Mouse (Mus musculus): Measurements from ENCODE around the gene Ccdc24.

The Ccdc24 gene

GRCm38 (mm10) chr4:117850871-117851270, 21.5 kb downstream of the Ccdc24 start:
- DNase-seq = no peak

DNA sequence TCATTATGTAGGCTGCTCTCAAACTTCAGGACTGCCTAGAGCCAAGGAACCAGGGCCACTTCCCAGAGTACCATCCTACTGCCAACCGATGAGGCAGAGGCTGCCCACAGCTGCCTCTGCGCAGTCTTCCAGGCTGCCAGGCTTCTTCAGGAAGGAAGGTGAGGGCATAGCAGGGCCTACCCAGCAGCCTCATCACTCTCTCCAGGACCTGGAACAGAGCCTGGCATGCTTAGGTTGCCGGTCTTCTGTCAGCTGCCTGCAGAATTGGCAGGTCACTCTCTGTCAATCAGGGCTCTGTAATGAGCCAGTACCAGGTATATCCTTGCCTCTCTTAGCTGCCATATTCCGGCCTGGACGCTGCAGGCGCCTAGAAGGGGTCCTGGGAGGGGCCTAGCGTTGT, 22.2 kb downstream of the Ccdc24 start:
- DNase-seq = no peak

- DNase-seq = no peak
Measured at GRCm38 (mm10) chr4:117849506-117849905, 22.9 kb downstream of the Ccdc24 start.

- DNase-seq = no peak
Measured at GRCm38 (mm10) chr4:117849063-117849462, 23.3 kb downstream of the Ccdc24 start.

- DNase-seq = peak; percentile 37 to 87
Measured at GRCm38 (mm10) chr4:117847011-117847410, 25.3 kb downstream of the Ccdc24 start.

DNA sequence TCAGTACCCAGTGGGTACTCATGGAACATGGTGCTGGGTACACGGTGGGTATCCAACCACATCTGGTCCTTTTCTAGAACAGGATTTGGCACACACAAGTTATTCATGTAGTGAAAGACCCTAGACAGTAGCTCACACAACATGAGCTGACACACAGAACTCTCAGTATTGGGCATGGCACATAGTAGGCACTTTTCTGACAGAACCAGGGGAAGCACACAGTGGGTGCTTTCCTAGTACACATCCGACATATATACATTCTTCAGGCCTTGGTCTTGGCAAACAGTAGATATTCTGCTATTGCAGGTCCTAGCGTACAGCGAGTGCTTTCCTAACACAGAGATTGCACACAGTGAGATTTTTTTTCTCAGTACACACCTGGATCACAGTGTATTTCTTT, 26.1 kb downstream of the Ccdc24 start:
- DNase-seq = no peak

GRCm38 (mm10) chr4:117845316-117845715, 27.0 kb downstream of the Ccdc24 start:
- no peak for DNase-seq

DNA sequence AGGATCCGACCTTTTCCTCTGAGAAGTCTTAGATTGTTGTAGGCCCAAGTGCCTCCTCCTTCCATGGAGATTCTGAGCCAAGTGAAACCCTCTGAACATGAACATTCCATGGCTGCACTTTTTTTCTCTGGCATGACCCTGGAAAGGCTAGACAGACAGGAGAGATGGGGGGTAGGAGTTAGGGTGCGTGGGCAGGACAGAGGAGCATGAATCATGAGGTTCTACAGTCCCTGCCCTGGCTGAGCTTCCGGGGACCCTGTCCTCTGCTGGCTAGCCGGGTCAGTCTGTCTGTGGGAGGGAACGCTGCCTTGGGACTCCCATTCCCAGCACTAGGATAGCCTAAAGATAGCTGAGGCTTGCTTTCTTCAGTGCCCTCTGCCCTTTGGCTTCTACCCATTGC, 27.9 kb downstream of the Ccdc24 start:
- DNase-seq = no peak

DNA sequence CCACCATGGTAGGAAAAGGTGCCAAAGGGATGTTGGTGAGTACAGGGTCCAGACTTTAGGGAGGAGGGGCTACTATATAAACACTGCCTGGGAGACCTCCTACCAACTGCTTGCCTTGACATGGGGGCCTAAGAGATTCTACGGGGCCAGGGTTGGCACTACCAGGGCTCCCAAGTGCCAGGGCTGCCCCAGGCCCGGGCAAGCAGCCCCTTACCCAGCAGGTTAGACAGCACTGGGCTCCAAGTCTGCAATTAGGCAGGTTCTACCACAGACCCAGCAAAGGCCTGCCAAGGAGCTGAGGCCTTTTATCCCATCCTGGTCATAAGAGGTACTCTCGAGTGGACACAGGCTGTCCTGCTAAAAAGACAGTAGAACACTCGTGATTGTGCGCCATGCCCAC, 29.3 kb downstream of the Ccdc24 start:
- no peak for DNase-seq

DNA sequence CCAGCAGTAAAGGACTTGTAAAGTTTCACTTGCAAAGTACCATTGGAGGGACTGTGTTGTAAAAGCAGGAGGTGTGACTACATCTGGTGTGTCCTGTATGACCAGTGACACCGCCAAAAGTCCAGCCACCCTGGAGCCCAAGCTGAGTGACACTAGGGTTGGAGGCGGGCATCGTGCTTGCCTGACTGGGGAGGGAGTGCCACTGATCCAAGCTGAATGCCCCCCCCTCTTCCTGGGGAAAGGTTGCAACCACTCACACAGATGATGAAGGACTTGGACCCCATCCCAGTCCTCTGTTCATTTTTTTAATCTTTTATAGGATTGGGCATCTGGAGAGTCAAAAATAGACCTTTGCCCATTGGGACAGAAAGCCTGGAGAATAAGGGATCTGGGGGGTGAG, 30.8 kb downstream of the Ccdc24 start:
- no peak for DNase-seq

DNA sequence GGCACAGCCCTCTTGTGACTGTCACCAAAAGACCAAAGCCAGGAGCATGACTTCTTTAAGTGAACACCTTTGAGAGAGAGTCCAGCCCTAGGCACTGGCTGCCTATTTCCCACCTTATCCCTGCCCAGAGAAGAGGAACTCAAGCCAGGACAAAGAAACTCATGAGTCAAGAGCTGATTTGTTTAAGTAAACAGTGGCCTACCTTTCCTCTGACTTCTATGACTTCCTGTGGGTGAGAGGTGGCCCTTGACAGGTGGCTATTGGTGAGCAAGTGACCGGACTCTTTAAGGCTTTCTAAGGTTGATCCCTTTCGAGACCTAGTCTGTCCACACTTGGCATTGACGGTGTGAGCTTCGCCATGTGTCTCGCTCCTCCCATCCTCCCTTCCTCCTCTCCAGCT, 31.5 kb downstream of the Ccdc24 start:
- no peak for DNase-seq

DNA sequence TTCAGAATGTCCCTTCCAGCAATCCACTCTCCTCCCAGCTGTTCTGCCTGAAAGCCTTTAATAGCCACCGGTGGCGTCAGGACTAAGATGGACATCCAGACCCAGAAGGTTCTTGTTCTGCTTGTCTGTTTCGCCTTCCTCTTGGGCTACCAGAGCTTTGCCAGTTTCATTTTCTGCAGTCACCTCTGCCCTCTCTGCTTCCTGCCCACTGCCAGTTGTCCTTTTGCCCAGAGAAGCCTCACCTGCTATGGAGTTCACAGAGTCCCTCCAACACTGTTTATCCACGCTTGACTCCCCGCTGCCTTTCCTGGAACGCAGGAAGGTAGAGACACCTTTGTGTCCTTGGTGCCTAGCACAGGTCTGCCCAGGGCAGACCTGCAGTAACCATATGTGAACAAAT, 33.0 kb downstream of the Ccdc24 start:
- no peak for DNase-seq

- no peak for DNase-seq
Measured at GRCm38 (mm10) chr4:117837271-117837670, 35.1 kb downstream of the Ccdc24 start.

- DNase-seq = peak; percentile 91 to 95
Measured at GRCm38 (mm10) chr4:117836204-117836767, 36.1 kb downstream of the Ccdc24 start.

DNA sequence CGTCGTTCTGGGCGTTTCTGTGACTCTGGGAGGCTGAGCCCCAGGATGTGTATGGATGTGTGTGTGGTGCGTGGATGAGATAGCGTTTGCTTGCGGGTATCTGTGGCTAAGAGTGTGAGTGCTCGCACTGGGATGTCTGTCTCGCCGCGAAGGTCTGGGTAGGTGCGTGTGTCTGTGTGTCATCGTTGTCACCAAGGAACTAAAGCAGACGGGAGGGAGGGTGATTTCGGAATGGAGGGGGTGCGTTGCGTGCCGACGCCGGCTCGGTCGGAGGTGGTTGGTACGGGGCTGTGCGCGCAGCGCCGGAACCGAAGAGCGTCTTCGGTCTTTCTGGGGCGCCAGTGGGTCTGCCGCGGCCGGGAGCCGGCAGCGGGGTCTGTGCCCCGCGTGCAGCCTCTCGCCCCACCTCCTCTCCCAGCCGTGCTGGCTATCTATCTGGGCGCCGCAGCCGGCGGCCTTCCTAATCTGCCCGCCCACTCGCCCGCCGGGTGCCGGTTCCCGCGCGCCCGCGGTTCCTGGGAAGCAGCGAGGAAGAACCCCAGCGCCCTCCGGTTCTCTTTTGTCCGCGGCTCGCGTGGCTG, 36.7 kb downstream of the Ccdc24 start:
- peak; percentile 59 to 66 for DNase-seq

DNA sequence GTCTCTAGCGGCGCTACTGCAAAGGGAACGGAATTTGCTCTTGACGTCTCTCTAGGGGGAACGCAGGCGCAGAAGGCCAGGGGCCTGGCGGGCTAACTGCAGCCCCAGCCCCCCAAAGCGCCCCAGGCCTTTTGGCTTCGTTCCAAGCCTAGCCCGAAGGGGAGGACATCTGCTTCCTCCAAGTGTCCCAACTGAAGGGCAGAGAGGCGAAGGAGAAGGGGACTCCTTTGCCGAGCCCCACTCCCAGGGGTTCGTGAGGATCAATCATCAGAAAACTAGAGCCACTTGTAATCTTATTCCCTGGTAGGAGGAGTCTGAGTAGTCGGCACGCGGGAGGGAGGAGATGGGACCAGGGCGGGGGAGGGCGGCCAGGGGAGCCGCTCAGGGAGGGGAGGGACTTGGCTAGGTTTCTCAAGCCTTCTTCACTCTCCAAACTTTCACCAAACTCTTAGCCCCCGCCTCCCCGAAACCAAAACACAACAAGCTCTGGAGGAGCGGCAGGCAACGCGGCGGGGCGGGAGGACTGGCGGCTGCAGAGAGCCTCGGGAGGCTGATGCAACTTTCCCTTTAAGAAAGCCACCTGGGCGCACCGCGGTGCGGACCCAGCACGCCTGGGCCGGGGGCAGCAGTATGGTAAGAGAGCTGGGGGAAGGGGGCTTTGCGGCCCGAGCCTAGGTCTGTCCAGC, 37.4 kb downstream of the Ccdc24 start:
- DNase-seq = peak; percentile 83 to 87

GRCm38 (mm10) chr4:117834457-117834844, 37.9 kb downstream of the Ccdc24 start, which contains the start of gene Slc6a9:
TSS of gene Slc6a9 (plus strand) at chr4:117834506.
- DNase-seq = no peak

DNA sequence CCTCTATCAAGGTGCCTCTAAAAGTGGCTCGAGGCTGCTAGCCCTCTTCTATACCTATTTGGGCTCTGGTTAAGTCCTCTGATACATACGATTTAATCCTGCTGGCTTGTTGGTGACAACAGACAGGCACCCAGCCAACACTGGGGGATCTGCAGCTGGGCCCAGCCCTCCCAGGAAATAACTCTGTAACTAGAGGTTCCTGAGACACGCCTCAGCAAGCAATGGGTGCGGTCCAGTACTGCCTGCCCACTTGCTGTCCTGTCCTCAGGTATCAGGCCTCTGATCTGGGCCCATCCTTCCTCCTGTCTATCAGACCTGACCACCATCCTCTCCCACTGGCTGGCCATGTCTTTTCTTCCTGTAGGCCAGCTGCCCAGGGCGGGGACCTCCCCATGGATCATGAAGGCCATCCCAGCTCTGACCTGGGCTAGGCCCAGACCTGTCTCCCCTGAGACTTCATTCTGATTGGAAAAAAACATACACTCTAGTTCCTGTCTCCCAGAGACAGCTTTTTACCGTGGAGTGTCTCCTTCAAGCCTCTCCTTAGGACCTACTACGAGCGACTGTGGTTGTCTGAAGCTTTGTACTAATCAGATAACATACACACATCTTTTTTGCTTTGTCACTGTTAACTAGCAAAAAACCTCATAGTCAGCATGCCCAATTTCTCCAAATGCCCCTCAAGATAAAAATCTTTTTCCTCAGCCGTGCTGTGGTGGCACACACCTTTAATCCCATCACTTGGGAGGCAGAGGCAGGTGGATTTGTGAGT, 40.3 kb downstream of the Ccdc24 start:
- peak; percentile 26 to 56 for DNase-seq

DNA sequence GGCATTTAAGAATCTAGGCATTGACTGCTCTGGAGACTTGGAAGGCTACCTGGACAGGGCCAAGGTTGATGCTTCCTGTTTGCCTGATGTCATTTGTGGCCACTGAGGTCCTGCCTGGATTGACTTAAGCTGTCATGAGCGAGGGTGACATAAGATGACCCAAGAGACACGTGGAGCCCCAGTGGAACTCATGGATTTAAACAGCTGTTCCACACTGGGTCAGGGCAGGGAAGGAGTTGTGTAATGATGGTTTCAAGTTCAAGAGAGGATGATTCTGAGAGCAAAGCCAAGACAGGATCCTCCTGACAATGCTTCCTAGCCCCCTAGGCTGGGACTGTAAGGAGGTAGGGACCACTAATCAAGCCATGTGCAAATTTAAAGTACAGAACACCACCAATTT, 40.9 kb downstream of the Ccdc24 start:
- no peak for DNase-seq

GRCm38 (mm10) chr4:117830801-117831200, 41.6 kb downstream of the Ccdc24 start:
- DNase-seq = no peak

DNA sequence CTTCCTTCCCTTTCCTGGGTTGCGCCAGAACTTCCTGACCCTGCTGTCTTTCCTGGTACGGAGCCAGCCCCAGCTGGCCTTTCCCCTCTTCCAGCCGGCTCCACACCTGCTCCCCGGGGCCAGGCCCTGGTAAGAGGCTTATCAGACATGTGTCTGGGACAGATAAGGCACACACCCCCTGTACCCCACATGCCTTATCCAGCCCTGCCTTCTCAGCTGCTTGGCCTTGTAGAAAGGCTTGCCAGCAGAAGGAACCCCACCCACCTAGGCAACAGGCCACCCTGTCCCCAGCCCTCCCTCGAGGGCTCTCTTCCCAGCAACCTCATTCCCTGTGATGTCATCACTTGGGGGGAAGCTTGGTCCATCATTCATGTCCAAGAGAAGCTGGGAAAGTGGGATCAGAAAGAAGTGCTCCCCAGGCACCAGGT, 42.2 kb downstream of the Ccdc24 start:
- peak; percentile 38 to 69 for DNase-seq

GRCm38 (mm10) chr4:117829260-117830123, 42.9 kb downstream of the Ccdc24 start:
- peak; percentile 59 to 77 for DNase-seq

Measured in lung, postnatal 4 days (tissue).